Mouse (Mus musculus) CH12.LX (cell line): ENCODE results near the gene Spag6l. TPM values are rescaled to one million over a fixed set of nuclear protein-coding genes. Genes with fewer than 3 reads are reported as not detected.

Experiments used
- DNase-seq: peaks from one replicate; pipeline ENCODE4 v3.0.0-alpha.2; 2013; ENCODE audit errors: extremely low read depth
- H3K27ac ChIP-seq: 2 replicates; pipeline ENCODE4 v1.5.1; 2012; ENCODE audit warnings: low read depth, mild to moderate bottlenecking, control low read depth, moderate library complexity; ENCODE audit not compliant: insufficient read depth
- H3K27me3 ChIP-seq: replicated peaks from 2 replicates; pipeline ENCODE3; 2012; ENCODE audit warnings: inconsistent platforms
- H3K36me3 ChIP-seq, 2 experiments: replicated peaks in 1 of 2; 2 replicates each; pipeline versions ENCODE3 to v1.6.1; 2012; ENCODE audit warnings: inconsistent platforms in 1 of 2, low read length in 1 of 2, mild to moderate bottlenecking in 1 of 2, mixed read lengths in 1 of 2, moderate library complexity in 1 of 2; ENCODE audit not compliant: control insufficient read depth in 1 of 2, insufficient read depth in 1 of 2
- H3K4me1 ChIP-seq, 2 experiments: 2 replicates each; pipeline ENCODE4 v1.6.1; 2012; ENCODE audit warnings: inconsistent platforms in 1 of 2, moderate library complexity in 1 of 2; ENCODE audit not compliant: insufficient read depth in 2 of 2, control insufficient read depth in 1 of 2
- H3K4me2 ChIP-seq: 2 replicates; pipeline ENCODE4 v1.6.1; 2012; ENCODE audit warnings: low read depth, mild to moderate bottlenecking, control low read depth; ENCODE audit not compliant: poor library complexity, insufficient read depth, severe bottlenecking
- H3K4me3 ChIP-seq, 3 experiments: fragments of 150-350 bp in 1 of 3; sonication (generic) in 1 of 3; replicated peaks in 1 of 3; 2 replicates each; pipeline versions ENCODE3 to v1.5.1; 2011 to 2012; ENCODE audit warnings: low read depth in 2 of 3, low read length in 2 of 3, mild to moderate bottlenecking in 2 of 3, moderate library complexity in 2 of 3, control low read depth in 1 of 3, improper control_type of control experiment in 1 of 3, inconsistent platforms in 1 of 3, mixed read lengths in 1 of 3; ENCODE audit not compliant: poor library complexity in 1 of 3
- H3K79me2 ChIP-seq: replicated peaks from 2 replicates; pipeline ENCODE4 v1.6.1; 2012; ENCODE audit warnings: mild to moderate bottlenecking, moderate library complexity; ENCODE audit not compliant: control insufficient read depth, poor library complexity, insufficient read depth, severe bottlenecking; ENCODE audit errors: extremely low read depth
- H3K9ac ChIP-seq: 2 replicates; pipeline ENCODE4 v1.6.1; 2012; ENCODE audit warnings: low read depth, mild to moderate bottlenecking, control low read depth, moderate library complexity; ENCODE audit not compliant: insufficient read depth
- H3K9me3 ChIP-seq: replicated peaks from 2 replicates; pipeline ENCODE3; 2012; ENCODE audit warnings: low read length, inconsistent platforms, mixed read lengths
- CHD1 ChIP-seq: IDR thresholded peaks from 2 replicates; pipeline ENCODE4 v1.6.1; 2012; ENCODE audit warnings: low read depth, low read length, improper control_type of control experiment, inconsistent platforms
- CHD2 ChIP-seq: IDR thresholded peaks from 2 replicates; pipeline ENCODE4 v1.6.1; 2011; ENCODE audit warnings: low read length, improper control_type of control experiment
- CTCF ChIP-seq, 2 experiments: IDR thresholded peaks in 1 of 2; conservative IDR thresholded peaks in 1 of 2; 2 replicates each; pipeline ENCODE4 v1.5.1; 2011 to 2012; ENCODE audit warnings: low read depth in 2 of 2, low read length in 2 of 2, improper control_type of control experiment in 1 of 2, inconsistent platforms in 1 of 2, mild to moderate bottlenecking in 1 of 2, moderate library complexity in 1 of 2
- E2F4 ChIP-seq: IDR thresholded peaks from 2 replicates; pipeline ENCODE4 v1.6.1; 2011; ENCODE audit warnings: low read depth, low read length, improper control_type of control experiment; ENCODE audit not compliant: insufficient replicate concordance
- ELF1 ChIP-seq: IDR thresholded peaks from 2 replicates; pipeline ENCODE4 v1.6.1; 2014; ENCODE audit warnings: low read depth, mild to moderate bottlenecking, inconsistent platforms, low read length, improper control_type of control experiment
- EP300 ChIP-seq: IDR thresholded peaks from 2 replicates; pipeline ENCODE4 v1.6.1; 2011; ENCODE audit warnings: low read length, improper control_type of control experiment
- ETS1 ChIP-seq: conservative IDR thresholded peaks from 2 replicates; pipeline ENCODE4 v1.6.1; 2012; ENCODE audit warnings: low read depth, mild to moderate bottlenecking, inconsistent platforms, low read length, improper control_type of control experiment, moderate library complexity
- GABPA ChIP-seq: IDR thresholded peaks from 2 replicates; pipeline ENCODE4 v1.6.1; 2012; ENCODE audit warnings: low read depth, low read length, improper control_type of control experiment, inconsistent platforms; ENCODE audit not compliant: insufficient replicate concordance
- HCFC1 ChIP-seq: IDR thresholded peaks from 2 replicates; pipeline ENCODE4 v1.6.1; 2012; ENCODE audit warnings: low read depth, mild to moderate bottlenecking, inconsistent platforms, low read length, improper control_type of control experiment
- IRF4 ChIP-seq: IDR thresholded peaks from 2 replicates; pipeline ENCODE4 v1.6.1; 2014; ENCODE audit warnings: low read depth, mild to moderate bottlenecking, inconsistent platforms, low read length, improper control_type of control experiment
- JUN ChIP-seq: IDR thresholded peaks from 2 replicates; pipeline ENCODE4 v1.6.1; 2011; ENCODE audit warnings: low read depth, mild to moderate bottlenecking, low read length, improper control_type of control experiment, moderate library complexity; ENCODE audit not compliant: insufficient read depth
- JUND ChIP-seq: conservative IDR thresholded peaks from 2 replicates; pipeline ENCODE4 v1.6.1; 2011; ENCODE audit warnings: low read depth, low read length, improper control_type of control experiment
- MAFK ChIP-seq: IDR thresholded peaks from 2 replicates; pipeline ENCODE4 v1.6.1; 2011; ENCODE audit warnings: low read length, improper control_type of control experiment; ENCODE audit not compliant: insufficient replicate concordance
- MAX ChIP-seq: IDR thresholded peaks from 2 replicates; pipeline ENCODE4 v1.6.1; 2011; ENCODE audit warnings: low read length, improper control_type of control experiment
- MEF2A ChIP-seq: IDR thresholded peaks from 2 replicates; pipeline ENCODE4 v1.6.1; 2014; ENCODE audit warnings: low read depth, mild to moderate bottlenecking, inconsistent platforms, low read length, improper control_type of control experiment, borderline replicate concordance
- MXI1 ChIP-seq: IDR thresholded peaks from 2 replicates; pipeline ENCODE4 v1.6.1; 2011; ENCODE audit warnings: mild to moderate bottlenecking, low read depth, low read length, improper control_type of control experiment
- MYC ChIP-seq: IDR thresholded peaks from 2 replicates; pipeline ENCODE4 v1.6.1; 2011; ENCODE audit warnings: low read depth, mild to moderate bottlenecking, improper control_type of control experiment, low read length
- NELFE ChIP-seq: IDR thresholded peaks from 2 replicates; pipeline ENCODE4 v1.6.1; 2011; ENCODE audit warnings: low read depth, low read length, improper control_type of control experiment
- NRF1 ChIP-seq: IDR thresholded peaks from 2 replicates; pipeline ENCODE4 v1.6.1; 2014; ENCODE audit warnings: low read depth, mild to moderate bottlenecking, inconsistent platforms, low read length, improper control_type of control experiment, moderate library complexity
- POLR2AphosphoS2 ChIP-seq: IDR thresholded peaks from 2 replicates; pipeline ENCODE4 v1.6.1; 2011; ENCODE audit warnings: low read depth, low read length, improper control_type of control experiment
- RAD21 ChIP-seq: IDR thresholded peaks from 2 replicates; pipeline ENCODE4 v1.6.1; 2011; ENCODE audit warnings: low read depth, mild to moderate bottlenecking, low read length, improper control_type of control experiment, moderate library complexity
- SIN3A ChIP-seq: IDR thresholded peaks from 2 replicates; pipeline ENCODE4 v1.6.1; 2012; ENCODE audit warnings: low read length, improper control_type of control experiment, inconsistent platforms
- SMC3 ChIP-seq: IDR thresholded peaks from 2 replicates; pipeline ENCODE4 v1.6.1; 2011; ENCODE audit warnings: low read depth, low read length, improper control_type of control experiment
- TBP ChIP-seq: conservative IDR thresholded peaks from 2 replicates; pipeline ENCODE4 v1.6.1; 2011; ENCODE audit warnings: low read depth, low read length, improper control_type of control experiment
- TCF12 ChIP-seq: IDR thresholded peaks from 2 replicates; pipeline ENCODE4 v1.6.1; 2014; ENCODE audit warnings: low read depth, mild to moderate bottlenecking, inconsistent platforms, low read length, improper control_type of control experiment
- USF1 ChIP-seq: IDR thresholded peaks from 2 replicates; pipeline ENCODE4 v1.6.1; 2014; ENCODE audit warnings: low read depth, mild to moderate bottlenecking, inconsistent platforms, low read length, improper control_type of control experiment
- USF2 ChIP-seq: conservative IDR thresholded peaks from 2 replicates; pipeline ENCODE4 v1.6.1; 2011; ENCODE audit warnings: low read depth, low read length, improper control_type of control experiment
- ZKSCAN1 ChIP-seq: IDR thresholded peaks from 2 replicates; pipeline ENCODE4 v1.6.1; 2012; ENCODE audit warnings: low read depth, inconsistent platforms, low read length, improper control_type of control experiment, borderline replicate concordance
- ZMIZ1 ChIP-seq: IDR thresholded peaks from 2 replicates; pipeline ENCODE4 v1.6.1; 2012; ENCODE audit warnings: low read depth, mild to moderate bottlenecking, inconsistent platforms, low read length, improper control_type of control experiment
- dilution Hi-C: fragments of 300-500 bp; cut with MboI; formaldehyde crosslinking; loops from 2 replicates; pipeline ENCODE4 v1.14.3; 2020; ENCODE audit warnings: low sequenced_read_pairs; ENCODE audit not compliant: extremely low pct_unique_long_range_greater_than_20kb, extremely low pct_ligation_motif_present
- in situ Hi-C: fragments of 300-500 bp; cut with MboI; formaldehyde crosslinking; loops from 3 replicates; pipeline ENCODE4 v1.14.3; 2019; ENCODE audit warnings: low sequenced_read_pairs, low pct_ligation_motif_present, low pct_unique_long_range_greater_than_20kb, mixed read lengths
- polyA plus RNA-seq: library from polyadenylated mRNA; unstranded; fragments of >175 nt; gene quantifications from 2 replicates; pipeline ENCODE4 v1.2.1, GENCODE M21; 2012; ENCODE audit warnings: low read depth; ENCODE audit not compliant: insufficient read length
- total RNA-seq, 2 experiments: library from RNA; depleted of rRNA; stranded (reverse); fragments of 300-350 nt in 1 of 2; fragments of >200 nt in 1 of 2; gene quantifications; 2 replicates each; pipeline ENCODE4 v1.2.3; 2012 to 2014

Gene Spag6l
- total and polyA plus RNA-seq, 3 experiments: not detected

GRCm38 (mm10) chr16:16855541-16855940 lies 26.3 kb upstream of the Spag6l start:
- Histone ChIP-seq H3K36me3 (no peaks in the 10 kb centered on the region), H3K4me3 (no peak overlapping the region), H3K4me1 (no peaks in the 10 kb centered on the region), H3K9me3 (no peaks in the 10 kb centered on the region), H3K4me2 (no peak overlapping the region), H3K27me3 (peaks cover 10% of the 10 kb centered on the region), H3K9ac (no peak overlapping the region), H3K79me2 (no peaks in the 10 kb centered on the region), H3K27ac (no peak overlapping the region)
- TF ChIP-seq TCF12 (no peak), POLR2AphosphoS2 (no peak), IRF4 (no peak), RAD21 (no peak), GABPA (no peak), MAX (no peak), SIN3A (no peak), MXI1 (no peak), TBP (no peak), SMC3 (no peak), MAFK (no peak), ELF1 (no peak), NRF1 (no peak), E2F4 (no peak)
- in situ Hi-C loops (no loop called here), dilution Hi-C loops (no loop called here)
- no peak for DNase-seq

- H3K4me2 ChIP-seq: no peak overlapping the region
- no peak for TF ChIP-seq USF1
- TF ChIP-seq JUND: no peak
- no peak for TF ChIP-seq GABPA
- peak; percentile 48; the same call in 1 of the 2 replicates for TF ChIP-seq MAX
- TF ChIP-seq CHD2: no peak
- no peak for TF ChIP-seq MEF2A
- TF ChIP-seq SIN3A: no peak
- no peak for TF ChIP-seq IRF4
- TF ChIP-seq ZMIZ1: no peak
- no peak for TF ChIP-seq EP300
- no peak for TF ChIP-seq MAFK
- no peak for TF ChIP-seq MXI1
- no peak for TF ChIP-seq TCF12
- no peak for TF ChIP-seq ZKSCAN1
- TF ChIP-seq HCFC1: no peak
- no peak for TF ChIP-seq CHD1
- TF ChIP-seq E2F4: no peak
- TF ChIP-seq MYC: peak; percentile 71
- no peak for TF ChIP-seq POLR2AphosphoS2
- no peak for TF ChIP-seq ETS1
- TF ChIP-seq JUN: no peak
- TF ChIP-seq NELFE: 0 out of 2 replicates have a peak, but pooled peaks have one; percentile 15
- TF ChIP-seq USF2: no peak
- TF ChIP-seq TBP: no peak
- TF ChIP-seq CTCF (conservative IDR thresholded peaks at IDR 0.05 in 1 of 2, IDR thresholded peaks at IDR 0.05 in 1 of 2; ENCODE audit: low read depth in 2 of 2, low read length in 2 of 2): peak; percentile 85 to 91
- peak; percentile 84 for TF ChIP-seq SMC3
- TF ChIP-seq RAD21: peak; percentile 85
- TF ChIP-seq, all 38 proteins: peak for 6
- H3K4me1 ChIP-seq: no peaks in the 10 kb centered on the region
- H3K79me2 ChIP-seq: no peaks in the 10 kb centered on the region
- H3K27me3 ChIP-seq: peaks cover 5% of the 10 kb centered on the region
- in situ Hi-C loops: no loop called here
- no peak overlapping the region for H3K9ac ChIP-seq
- H3K36me3 ChIP-seq: no peaks in the 10 kb centered on the region
- DNase-seq: peak; percentile 80
- dilution Hi-C loops: no loop called here
- H3K27ac ChIP-seq: no peak overlapping the region
- no peak overlapping the region for H3K4me3 ChIP-seq
- no peaks in the 10 kb centered on the region for H3K9me3 ChIP-seq
Observed at GRCm38 (mm10) chr16:16854836-16855235, 25.6 kb upstream of the Spag6l start.
